Mouse (Mus musculus): ENCODE measurements at regions not wholly inside any gene's neighbourhood (a gene's known extent, or its start where the extent isn't known, plus 50 kb on each side); places are given as distances from the start of the nearest gene placed in this dataset.

GRCm38 (mm10) chr8:126789076-126789475 lies 156.6 kb downstream of the Tomm20 start:
- H3K27me3 ChIP-seq (ENCODE audit: control insufficient read depth, insufficient read depth, insufficient read length), result no peaks in the 10 kb centered on the region
- H3ac ChIP-seq (ENCODE audit: control insufficient read depth, insufficient read length, low read depth), result no peak overlapping the region
- no peaks in the 10 kb centered on the region for H3K79me3 ChIP-seq (ENCODE audit: low read depth)
- H3K79me2 ChIP-seq (ENCODE audit: control insufficient read depth, insufficient read depth), result no peaks in the 10 kb centered on the region
- H3K36me3 ChIP-seq (ENCODE audit: control insufficient read depth, insufficient read depth), result no peaks in the 10 kb centered on the region
- TF ChIP-seq USF1 (IDR thresholded peaks at IDR 0.05; ENCODE audit: low read depth) (no peak), CEBPB (IDR thresholded peaks at IDR 0.05; ENCODE audit: low read depth) (no peak), MAX (IDR thresholded peaks at IDR 0.05) (no peak), MYOG (IDR thresholded peaks at IDR 0.05; ENCODE audit: control insufficient read depth, extremely low read depth, insufficient read length) (no peak), CTCF (IDR thresholded peaks at IDR 0.05; ENCODE audit: control insufficient read depth, insufficient read depth, insufficient read length) (no peak), FOSL1 (IDR thresholded peaks at IDR 0.05; ENCODE audit: insufficient read depth, low read length, poor library complexity, severe bottlenecking) (no peak), MYOD1 (IDR thresholded peaks at IDR 0.05; ENCODE audit: control insufficient read depth, insufficient read length, low read depth) (no peak)
- H3K4me3 ChIP-seq (ENCODE audit: insufficient read depth, poor library complexity, severe bottlenecking), result no peak overlapping the region

DNA sequence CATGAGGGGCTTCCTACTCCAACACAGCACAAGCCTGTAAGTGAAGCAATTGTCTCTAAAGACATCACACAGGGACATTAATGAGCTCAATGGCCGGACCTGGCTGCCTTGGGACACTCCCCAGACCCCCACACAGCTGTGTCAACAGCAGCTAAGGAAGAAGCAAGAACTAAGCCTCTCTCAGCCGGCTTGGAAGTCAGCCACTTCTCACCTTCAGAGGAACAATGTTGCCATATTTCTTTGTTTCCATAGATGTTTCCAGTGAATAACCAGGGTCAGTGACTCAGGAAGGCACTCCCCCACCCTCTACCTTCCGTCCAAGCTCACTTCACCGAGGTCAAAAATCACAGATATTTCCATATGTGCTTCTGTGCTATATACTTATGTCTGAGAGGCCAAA lies 157.0 kb downstream of the Tomm20 start:
- Histone ChIP-seq H3K79me2 (ENCODE audit: control insufficient read depth, insufficient read depth) (no peaks in the 10 kb centered on the region), H3ac (ENCODE audit: control insufficient read depth, insufficient read length, low read depth) (no peak overlapping the region), H3K4me3 (ENCODE audit: insufficient read depth, poor library complexity, severe bottlenecking) (no peak overlapping the region), H3K27me3 (ENCODE audit: control insufficient read depth, insufficient read depth, insufficient read length) (no peaks in the 10 kb centered on the region), H3K79me3 (ENCODE audit: low read depth) (no peaks in the 10 kb centered on the region), H3K36me3 (ENCODE audit: control insufficient read depth, insufficient read depth) (no peaks in the 10 kb centered on the region)
- TF ChIP-seq MYOG (IDR thresholded peaks at IDR 0.05; ENCODE audit: control insufficient read depth, extremely low read depth, insufficient read length) (no peak), CTCF (IDR thresholded peaks at IDR 0.05; ENCODE audit: control insufficient read depth, insufficient read depth, insufficient read length) (no peak), USF1 (IDR thresholded peaks at IDR 0.05; ENCODE audit: low read depth) (no peak)

DNA sequence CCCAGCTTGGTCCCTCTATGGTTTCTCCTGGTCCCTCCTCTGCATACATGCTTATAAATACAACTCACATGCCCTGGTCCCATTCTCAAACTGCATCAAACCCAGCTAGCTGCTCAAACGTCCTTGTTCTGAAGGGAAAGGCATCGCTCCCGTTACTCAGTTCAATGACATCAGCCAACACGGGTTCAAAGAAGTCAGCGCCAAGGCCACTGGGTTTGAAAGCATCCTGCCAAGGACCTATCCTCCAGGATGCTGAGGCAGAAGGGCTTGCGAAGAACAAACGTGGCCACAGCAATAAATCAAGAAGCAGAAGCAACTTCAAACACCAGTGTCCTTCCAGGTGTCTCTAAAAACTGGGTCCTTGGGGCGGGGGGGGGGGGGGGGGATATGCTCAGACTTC lies 158.2 kb downstream of the Tomm20 start:
- TF ChIP-seq MYOD1 (IDR thresholded peaks at IDR 0.05; ENCODE audit: control insufficient read depth, insufficient read length, low read depth) (no peak), CTCF (IDR thresholded peaks at IDR 0.05; ENCODE audit: control insufficient read depth, insufficient read depth, insufficient read length) (no peak), FOSL1 (IDR thresholded peaks at IDR 0.05; ENCODE audit: insufficient read depth, low read length, poor library complexity, severe bottlenecking) (no peak), USF1 (IDR thresholded peaks at IDR 0.05; ENCODE audit: low read depth) (no peak), CEBPB (IDR thresholded peaks at IDR 0.05; ENCODE audit: low read depth) (no peak), MYOG (IDR thresholded peaks at IDR 0.05; ENCODE audit: control insufficient read depth, extremely low read depth, insufficient read length) (no peak), MAX (IDR thresholded peaks at IDR 0.05) (no peak)

GRCm38 (mm10) chr8:126785211-126785610 lies 160.4 kb downstream of the Tomm20 start:
- Histone ChIP-seq H3K79me3 (ENCODE audit: low read depth) (no peaks in the 10 kb centered on the region), H3K4me3 (ENCODE audit: insufficient read depth, poor library complexity, severe bottlenecking) (no peak overlapping the region), H3ac (ENCODE audit: control insufficient read depth, insufficient read length, low read depth) (no peak overlapping the region), H3K36me3 (ENCODE audit: control insufficient read depth, insufficient read depth) (no peaks in the 10 kb centered on the region), H3K27me3 (ENCODE audit: control insufficient read depth, insufficient read depth, insufficient read length) (no peaks in the 10 kb centered on the region), H3K79me2 (ENCODE audit: control insufficient read depth, insufficient read depth) (no peaks in the 10 kb centered on the region)
- TF ChIP-seq CTCF (IDR thresholded peaks at IDR 0.05; ENCODE audit: control insufficient read depth, insufficient read depth, insufficient read length), result no peak
- no peak for TF ChIP-seq CEBPB (IDR thresholded peaks at IDR 0.05; ENCODE audit: low read depth)
- no peak for TF ChIP-seq MAX (IDR thresholded peaks at IDR 0.05)
- TF ChIP-seq MYOD1 (IDR thresholded peaks at IDR 0.05; ENCODE audit: control insufficient read depth, insufficient read length, low read depth), result no peak

More for the DNA sequence above, 158.2 kb downstream of the Tomm20 start:
- Histone ChIP-seq H3K36me3 (ENCODE audit: control insufficient read depth, insufficient read depth) (no peaks in the 10 kb centered on the region), H3K79me3 (ENCODE audit: low read depth) (no peaks in the 10 kb centered on the region), H3K79me2 (ENCODE audit: control insufficient read depth, insufficient read depth) (no peaks in the 10 kb centered on the region), H3K27me3 (ENCODE audit: control insufficient read depth, insufficient read depth, insufficient read length) (no peaks in the 10 kb centered on the region), H3ac (ENCODE audit: control insufficient read depth, insufficient read length, low read depth) (no peak overlapping the region), H3K4me3 (ENCODE audit: insufficient read depth, poor library complexity, severe bottlenecking) (no peak overlapping the region)

DNA sequence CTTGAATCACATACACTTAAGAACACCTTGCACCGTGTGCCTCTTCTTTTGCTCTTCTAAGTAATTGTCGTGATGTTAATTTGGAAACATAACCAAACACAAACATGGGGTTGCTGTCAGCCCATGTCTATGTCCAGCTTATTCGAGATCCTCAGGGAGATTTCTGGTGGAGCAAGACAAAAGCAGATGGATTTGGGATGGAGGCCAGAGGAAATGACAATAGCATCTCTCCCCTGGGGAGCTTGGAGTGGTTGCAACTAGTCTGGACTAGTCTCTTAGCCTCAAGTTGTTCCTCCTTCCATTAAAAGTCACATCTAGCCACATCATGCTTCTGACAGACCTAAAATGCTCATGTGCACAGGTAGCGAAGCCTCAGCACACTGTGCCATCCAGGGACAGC lies 161.0 kb downstream of the Tomm20 start:
- Histone ChIP-seq H3K79me3 (ENCODE audit: low read depth) (no peaks in the 10 kb centered on the region), H3ac (ENCODE audit: control insufficient read depth, insufficient read length, low read depth) (no peak overlapping the region), H3K27me3 (ENCODE audit: control insufficient read depth, insufficient read depth, insufficient read length) (no peaks in the 10 kb centered on the region), H3K36me3 (ENCODE audit: control insufficient read depth, insufficient read depth) (no peaks in the 10 kb centered on the region), H3K4me3 (ENCODE audit: insufficient read depth, poor library complexity, severe bottlenecking) (no peak overlapping the region), H3K79me2 (ENCODE audit: control insufficient read depth, insufficient read depth) (no peaks in the 10 kb centered on the region)
- TF ChIP-seq CTCF (IDR thresholded peaks at IDR 0.05; ENCODE audit: control insufficient read depth, insufficient read depth, insufficient read length) (no peak), USF1 (IDR thresholded peaks at IDR 0.05; ENCODE audit: low read depth) (no peak), CEBPB (IDR thresholded peaks at IDR 0.05; ENCODE audit: low read depth) (no peak), MYOD1 (IDR thresholded peaks at IDR 0.05; ENCODE audit: control insufficient read depth, insufficient read length, low read depth) (no peak), MAX (IDR thresholded peaks at IDR 0.05) (no peak), MYOG (IDR thresholded peaks at IDR 0.05; ENCODE audit: control insufficient read depth, extremely low read depth, insufficient read length) (no peak), FOSL1 (IDR thresholded peaks at IDR 0.05; ENCODE audit: insufficient read depth, low read length, poor library complexity, severe bottlenecking) (no peak)

GRCm38 (mm10) chr8:126783703-126784440 lies 161.8 kb downstream of the Tomm20 start:
- Histone ChIP-seq H3K79me2 (ENCODE audit: control insufficient read depth, insufficient read depth) (no peaks in the 10 kb centered on the region), H3K27me3 (ENCODE audit: control insufficient read depth, insufficient read depth, insufficient read length) (no peaks in the 10 kb centered on the region), H3K36me3 (ENCODE audit: control insufficient read depth, insufficient read depth) (no peaks in the 10 kb centered on the region), H3ac (ENCODE audit: control insufficient read depth, insufficient read length, low read depth) (no peak overlapping the region), H3K4me3 (ENCODE audit: insufficient read depth, poor library complexity, severe bottlenecking) (no peak overlapping the region), H3K79me3 (ENCODE audit: low read depth) (no peaks in the 10 kb centered on the region)
- TF ChIP-seq MYOG (IDR thresholded peaks at IDR 0.05; ENCODE audit: control insufficient read depth, extremely low read depth, insufficient read length) (no peak), FOSL1 (IDR thresholded peaks at IDR 0.05; ENCODE audit: insufficient read depth, low read length, poor library complexity, severe bottlenecking) (no peak), USF1 (IDR thresholded peaks at IDR 0.05; ENCODE audit: low read depth) (no peak), MYOD1 (IDR thresholded peaks at IDR 0.05; ENCODE audit: control insufficient read depth, insufficient read length, low read depth) (no peak), MAX (IDR thresholded peaks at IDR 0.05) (no peak), CTCF (IDR thresholded peaks at IDR 0.05; ENCODE audit: control insufficient read depth, insufficient read depth, insufficient read length) (no peak)
